Mouse (Mus musculus) layer of hippocampus, adult 9-11 months (tissue): ENCODE measurements around the gene Skida1.

ENCODE experiments used
- DNase-seq: peaks from one replicate; pipeline ENCODE4 v3.0.0; 2022

Gene Skida1

DNA sequence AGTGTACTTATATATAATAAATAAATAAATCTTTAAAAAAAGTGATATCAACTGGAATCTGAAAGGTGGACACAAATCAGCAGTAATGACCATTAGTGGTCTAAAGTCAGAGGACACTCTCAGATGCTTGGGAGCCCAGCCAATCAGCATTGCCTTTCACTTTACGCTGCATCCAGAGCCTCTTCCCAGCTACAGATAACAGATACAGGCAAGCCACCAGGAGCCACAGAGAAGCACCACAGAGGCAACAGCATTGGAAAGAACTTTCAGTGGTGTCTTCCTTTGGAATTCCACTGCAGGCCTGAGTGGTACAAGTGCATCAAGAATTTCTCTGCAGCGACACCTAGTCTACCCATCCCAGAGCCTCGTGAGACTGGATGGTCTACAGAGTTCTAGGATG, 36.0 kb downstream of the Skida1 start:
- DNase-seq, result no peak

DNA sequence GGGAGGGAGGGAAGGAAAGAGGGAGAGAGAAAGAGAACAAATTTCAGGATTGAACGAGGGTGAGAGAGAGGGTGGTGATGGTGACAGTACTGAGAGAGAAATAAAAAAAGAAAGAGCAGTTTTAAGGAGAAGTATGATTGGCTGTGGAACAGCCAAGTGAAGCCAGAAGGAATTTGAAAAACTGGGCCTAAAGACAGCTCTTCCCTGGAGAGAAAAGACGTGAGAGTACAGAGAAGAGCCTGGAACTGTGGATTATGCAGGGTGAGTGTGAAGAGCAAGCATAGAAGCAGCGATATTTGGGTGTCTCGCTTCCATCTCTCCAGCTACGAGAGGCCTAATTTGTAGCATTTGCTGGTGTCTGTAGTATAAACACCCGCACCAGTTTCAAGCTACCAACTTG, 37.6 kb downstream of the Skida1 start:
- no peak for DNase-seq

DNA sequence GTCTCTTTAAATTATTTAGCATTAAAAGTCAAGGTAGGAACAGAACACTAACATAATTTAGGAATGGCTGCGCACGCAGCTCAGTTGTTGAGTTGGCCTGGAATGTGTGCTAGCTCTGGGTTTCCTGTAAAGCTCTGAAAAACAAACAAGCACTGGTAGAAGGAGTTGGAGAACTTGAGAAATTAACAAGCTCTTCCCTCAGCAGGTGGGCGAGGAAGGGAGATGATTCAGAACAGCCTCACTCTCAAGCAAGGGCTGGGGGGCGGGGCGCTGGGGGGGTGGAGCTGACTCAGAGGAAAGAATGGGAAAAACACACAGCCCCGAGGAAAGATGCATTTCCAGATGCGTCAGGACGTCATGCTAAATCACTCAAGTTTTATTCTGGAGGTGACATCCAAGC, 43.7 kb downstream of the Skida1 start:
- DNase-seq, result no peak

DNA sequence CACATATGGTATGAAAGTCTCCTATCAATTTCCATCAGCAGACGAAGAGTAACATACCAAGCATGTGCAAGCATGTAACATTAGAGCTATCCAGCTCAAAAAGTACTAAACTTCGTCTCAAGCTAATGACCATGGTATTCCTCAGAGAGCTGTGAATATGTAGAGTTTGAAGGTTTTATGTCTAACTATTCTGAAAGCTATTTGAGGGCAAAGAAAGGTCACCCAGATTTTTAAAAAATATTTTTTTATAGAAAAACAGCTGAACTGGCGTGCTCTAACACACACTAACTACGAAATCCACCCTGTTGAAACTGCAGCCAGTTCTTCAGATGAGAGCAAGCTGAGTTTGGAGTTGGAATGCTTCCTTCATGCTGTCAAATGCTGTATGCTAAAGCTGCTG, 44.6 kb downstream of the Skida1 start:
- DNase-seq, result no peak

DNA sequence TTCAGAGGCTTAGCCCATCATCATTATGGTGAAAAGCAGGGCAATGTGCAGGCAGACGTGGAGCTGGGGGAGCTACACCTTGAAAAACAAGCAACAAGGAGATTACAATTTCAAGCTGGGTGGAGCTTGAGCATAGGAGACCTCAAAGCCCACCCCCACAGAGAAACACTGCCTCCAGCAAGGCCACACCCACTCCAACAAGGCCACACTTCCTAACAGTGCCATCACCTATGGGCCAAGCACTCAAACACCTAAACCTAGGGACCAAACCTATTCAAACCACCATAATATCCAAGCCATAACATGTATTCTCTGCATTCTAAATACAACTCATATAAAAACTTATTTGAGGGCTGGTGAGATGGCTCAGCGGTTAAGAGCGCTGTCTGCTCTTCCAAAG, 46.5 kb downstream of the Skida1 start:
- no peak for DNase-seq

DNA sequence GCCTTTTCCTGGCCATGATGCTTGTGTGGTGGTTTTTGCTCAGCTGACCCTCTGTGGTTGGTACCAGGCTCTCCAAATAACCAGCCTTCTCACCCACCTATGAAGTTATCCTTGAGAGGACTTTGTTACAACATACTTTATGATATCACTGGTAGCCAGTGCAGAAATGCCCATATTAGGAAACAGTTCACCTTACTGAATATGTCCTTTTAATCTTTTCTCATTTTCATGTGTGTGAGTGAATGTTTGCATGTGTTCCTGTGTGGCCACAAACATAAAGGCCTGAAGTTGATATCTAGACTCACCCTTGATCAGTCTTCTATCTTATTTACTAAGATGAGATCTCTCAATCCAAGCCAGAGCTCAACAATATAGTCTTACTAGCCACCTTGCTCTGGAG, 52.0 kb downstream of the Skida1 start, which contains the start of gene H2al2a:
H2al2a (minus strand) TSS at position 101 of the 400 bp plus-strand sequence.
- DNase-seq, result no peak
